Mouse (Mus musculus) liver, embryonic 12.5 days (tissue): Measurements from ENCODE around the gene Ppat. TPM values are rescaled to one million over a fixed set of nuclear protein-coding genes. Genes with fewer than 3 reads are reported as not detected.

ENCODE experiments used
- polyA plus RNA-seq: library from polyadenylated mRNA; unstranded; fragments of >200 nt; fragmentation: Nextera tagmentation; extraction: Ambion mirVana; gene quantifications from 2 replicates; pipeline ENCODE4 v1.2.1, GENCODE M21; 2016

Gene Ppat
- polyA plus RNA-seq, 1 experiment from 2014 or later: 49.0 TPM

Other genes starting within 250 kb of the Ppat start
- 12.5 and 13.0 TPM in 2 replicates for gene Aasdh, start 46.1 kb downstream of the Ppat start, polyA plus RNA-seq
- gene Paics, start 271 bp downstream of the Ppat start, polyA plus RNA-seq: 246 and 250 TPM in 2 replicates
- gene Srp72, start 23.1 kb upstream of the Ppat start, polyA plus RNA-seq: 58.9 and 61.9 TPM in 2 replicates
- not detected in 2 replicates for gene Arl9, start 52.5 kb upstream of the Ppat start, polyA plus RNA-seq
- 0.41 and 0.48 TPM in 2 replicates for gene Thegl, start 64.4 kb upstream of the Ppat start, polyA plus RNA-seq
- gene Hopx, start 163.5 kb upstream of the Ppat start, polyA plus RNA-seq: 0.19 TPM in 1 of 2 replicates, not detected in the other